Mouse (Mus musculus): Measurements from ENCODE around the gene Abca17.

- TF ChIP-seq MYOG (IDR thresholded peaks at IDR 0.05; ENCODE audit: control insufficient read depth, extremely low read depth, insufficient read length) = no peak
- no peak for TF ChIP-seq CTCF (IDR thresholded peaks at IDR 0.05; ENCODE audit: control insufficient read depth, insufficient read depth, insufficient read length)
Observed at GRCm38 (mm10) chr17:24226721-24227120, 124.1 kb downstream of the Abca17 start.
